Mouse (Mus musculus) brain, embryonic 14.5 days (tissue): ENCODE measurements around the gene Olfr1373. TPM values are rescaled to one million over a fixed set of nuclear protein-coding genes. Genes with fewer than 3 reads are reported as not detected.

Source experiments
- DNase-seq: peaks from one replicate; pipeline ENCODE4 v3.0.0-alpha.2; 2011; ENCODE audit warnings: low read depth
- CTCF ChIP-seq: fragments of 200-500 bp; IDR thresholded peaks from 2 replicates; pipeline ENCODE4 v1.5.1; 2012; ENCODE audit warnings: inconsistent platforms, mild to moderate bottlenecking, moderate library complexity, borderline replicate concordance; ENCODE audit not compliant: insufficient read depth, insufficient read length; ENCODE audit errors: extremely low read depth
- POLR2A ChIP-seq: fragments of 200-500 bp; IDR thresholded peaks from 2 replicates; pipeline ENCODE4 v1.6.1; 2012; ENCODE audit warnings: mild to moderate bottlenecking, inconsistent platforms, borderline replicate concordance; ENCODE audit not compliant: poor library complexity, insufficient read depth, insufficient read length, severe bottlenecking; ENCODE audit errors: extremely low read depth
- polyA plus RNA-seq: library from polyadenylated mRNA; depleted of rRNA; stranded (reverse); fragments of >200 nt; gene quantifications from 2 replicates; pipeline ENCODE4 v1.2.3, GENCODE M21; 2012; rRNA removed

The Olfr1373 gene
- polyA plus RNA-seq, 1 experiment, result not detected

DNA sequence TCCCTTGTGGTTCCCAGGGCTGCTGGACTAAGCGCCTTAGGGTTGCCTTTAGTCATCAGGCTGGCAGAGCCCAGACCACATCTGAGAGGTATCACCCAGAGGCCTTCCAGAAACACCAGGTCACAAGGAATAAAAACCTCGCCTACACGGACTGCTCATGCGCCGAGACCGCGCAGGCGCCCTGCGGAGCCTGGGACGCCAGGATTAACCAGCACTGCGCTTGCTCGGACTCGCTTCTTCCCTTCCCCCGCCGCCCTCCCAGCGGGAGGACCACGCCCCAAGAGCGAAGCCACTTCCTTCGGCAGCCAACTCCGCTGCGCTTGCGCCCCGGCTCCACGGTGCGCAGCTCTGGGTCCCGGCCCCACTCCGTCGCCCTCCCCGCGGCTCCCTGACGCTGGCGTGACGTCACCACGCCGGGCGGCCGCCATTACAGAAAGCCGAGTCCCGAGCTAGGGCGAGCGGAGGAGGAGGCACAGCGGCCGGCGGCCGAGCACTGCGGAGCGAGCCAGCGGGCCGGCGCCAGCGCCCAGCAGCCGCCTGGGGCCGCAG is 46.9 kb downstream of the Olfr1373 start, which contains the start of gene Ppp2ca:
Gene Ppp2ca (plus strand): TSS at position 284 of the 549 bp plus-strand sequence.
- TF ChIP-seq CTCF, result no peak
- TF ChIP-seq POLR2A, result peak; percentile 77
- DNase-seq, result peak; percentile 100

- no peak for DNase-seq
- no peak for TF ChIP-seq CTCF
Measured at GRCm38 (mm10) chr11:52097596-52097995, 47.7 kb downstream of the Olfr1373 start.

- TF ChIP-seq CTCF, result no peak
- no peak for TF ChIP-seq POLR2A
- DNase-seq, result no peak
Measured at GRCm38 (mm10) chr11:52097016-52097415, 48.3 kb downstream of the Olfr1373 start.

Other genes with a start within 250 kb of the Olfr1373 start
- 49.4 and 56.4 TPM in 2 replicates for gene Cdkn2aipnl, start 177.9 kb downstream of the Olfr1373 start, polyA plus RNA-seq
- gene Ube2b, start 144.8 kb downstream of the Olfr1373 start, polyA plus RNA-seq, result 195 and 261 TPM in 2 replicates
- 15.0 and 17.1 TPM in 2 replicates for gene Cdkl3, start 141.3 kb downstream of the Olfr1373 start, polyA plus RNA-seq
- 107 and 115 TPM in 2 replicates for gene Ppp2ca, start 46.8 kb downstream of the Olfr1373 start, polyA plus RNA-seq
- not detected in 2 replicates for gene Olfr1371, start 68.5 kb upstream of the Olfr1373 start, polyA plus RNA-seq
- 231 and 285 TPM in 2 replicates for gene Skp1a, start 86.5 kb upstream of the Olfr1373 start, polyA plus RNA-seq
- 8.2 and 10.3 TPM in 2 replicates for gene Tcf7, start 137.5 kb upstream of the Olfr1373 start, polyA plus RNA-seq
- gene Vdac1, start 215.3 kb upstream of the Olfr1373 start, polyA plus RNA-seq, result 154 and 228 TPM in 2 replicates